Mouse (Mus musculus) lung, embryonic 16.5 days (tissue): ENCODE measurements around the gene Fmnl2. TPM values are rescaled to one million over a fixed set of nuclear protein-coding genes. Genes with fewer than 3 reads are reported as not detected.

Experiments used
- ATAC-seq: fragments of 200-750 bp; cut with Nextera tagmentation; 2 replicates; pipeline ENCODE4 v1.8.0; 2017; ENCODE audit warnings: low read depth, mild to moderate bottlenecking, moderate library complexity
- H3K27ac ChIP-seq: fragments of 300-500 bp; sonication (generic); 2 replicates; pipeline ENCODE4 v1.5.1; 2014; ENCODE audit warnings: mild to moderate bottlenecking, control low read depth, low read length
- H3K27me3 ChIP-seq: fragments of 300-500 bp; sonication (generic); 2 replicates; pipeline ENCODE4 v1.6.1; 2014; ENCODE audit warnings: low read depth, low read length, mixed read lengths; ENCODE audit not compliant: control insufficient read depth, insufficient read depth
- H3K36me3 ChIP-seq: fragments of 300-500 bp; sonication (generic); 2 replicates; pipeline ENCODE4 v1.6.1; 2014; ENCODE audit warnings: low read length; ENCODE audit not compliant: control insufficient read depth, insufficient read depth
- H3K4me1 ChIP-seq: fragments of 300-500 bp; sonication (generic); replicated peaks from 2 replicates; pipeline ENCODE4 v1.6.1; 2014; ENCODE audit warnings: low read length, mixed read lengths; ENCODE audit not compliant: control insufficient read depth, insufficient read depth
- H3K4me2 ChIP-seq: fragments of 300-500 bp; sonication (generic); 2 replicates; pipeline ENCODE4 v1.6.1; 2014; ENCODE audit warnings: low read depth, low read length, control low read depth
- H3K4me3 ChIP-seq: fragments of 300-500 bp; sonication (generic); 2 replicates; pipeline ENCODE4 v1.5.1; 2014; ENCODE audit warnings: mild to moderate bottlenecking, low read length, control low read depth
- H3K9ac ChIP-seq: fragments of 300-500 bp; sonication (generic); 2 replicates; pipeline ENCODE4 v1.6.1; 2014; ENCODE audit warnings: low read length, control low read depth
- H3K9me3 ChIP-seq: fragments of 300-500 bp; sonication (generic); 2 replicates; pipeline ENCODE4 v1.6.1; 2016; ENCODE audit warnings: low read length; ENCODE audit not compliant: control insufficient read depth
- WGBS: fragments of 180-500 bp; shearing (Covaris S2); extraction: QIAGEN DNeasy Blood & Tissue Kit; methylation state at CpG from one replicate; pipeline ENCODE4 v1.1.7; 2014; 5-methylcytosine and 5-hydroxymethylcytosine counted together
- polyA plus RNA-seq: library from polyadenylated mRNA; unstranded; fragments of >200 nt; fragmentation: Nextera tagmentation; extraction: Ambion mirVana; gene quantifications from 2 replicates; pipeline ENCODE4 v1.2.1, GENCODE M21; 2015

The Fmnl2 gene
- polyA plus RNA-seq, 1 experiment from 2014 or later: 2.4 TPM

DNA sequence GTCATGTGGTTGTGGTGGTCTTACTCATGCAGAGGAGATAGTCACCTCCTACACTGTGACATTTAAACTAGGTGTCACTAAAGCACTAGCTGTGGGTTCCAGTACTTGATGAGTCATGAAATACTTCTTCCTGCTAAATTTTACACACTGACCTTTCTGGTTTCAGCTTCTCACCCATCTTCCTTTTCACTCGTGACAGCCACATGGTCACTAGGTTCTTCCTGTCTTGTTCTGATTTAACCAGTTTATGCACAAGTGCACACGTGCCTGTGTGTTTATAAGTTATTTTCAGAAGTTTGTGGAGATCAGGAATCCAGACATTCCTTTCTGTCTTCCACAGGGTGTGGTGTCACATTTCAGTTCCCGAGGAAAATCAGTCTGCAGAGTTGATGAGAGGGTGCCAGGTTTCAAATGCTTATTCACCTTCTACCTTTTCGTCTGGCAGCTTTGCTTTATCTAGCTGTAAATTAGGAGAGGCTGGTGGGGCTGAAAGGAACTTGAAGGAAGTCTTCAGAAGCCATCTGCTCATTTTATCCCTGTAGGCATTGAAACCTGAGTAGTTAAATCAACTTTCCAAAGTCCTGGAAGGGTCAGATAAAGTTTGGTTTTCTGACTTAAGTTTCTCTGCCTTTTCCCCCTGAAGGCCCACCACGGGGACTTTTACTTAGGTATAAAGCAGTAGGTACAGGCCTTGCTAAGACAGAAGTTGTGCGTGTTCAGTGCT, 80.9 kb downstream of the Fmnl2 start:
- no peaks in the 10 kb centered on the region for H3K9me3 ChIP-seq
- H3K4me3 ChIP-seq: no peak overlapping the region
- no peak overlapping the region for H3K9ac ChIP-seq
- H3K4me2 ChIP-seq: no peak overlapping the region
- no peaks in the 10 kb centered on the region for H3K36me3 ChIP-seq
- ATAC-seq: no peak
- no peak overlapping the region for H3K27ac ChIP-seq
- WGBS: 21% methylated on average over 6 of the region's 6 CpGs
- no peaks in the 10 kb centered on the region for H3K27me3 ChIP-seq
- H3K4me1 ChIP-seq: peaks cover 6% of the 10 kb centered on the region

DNA sequence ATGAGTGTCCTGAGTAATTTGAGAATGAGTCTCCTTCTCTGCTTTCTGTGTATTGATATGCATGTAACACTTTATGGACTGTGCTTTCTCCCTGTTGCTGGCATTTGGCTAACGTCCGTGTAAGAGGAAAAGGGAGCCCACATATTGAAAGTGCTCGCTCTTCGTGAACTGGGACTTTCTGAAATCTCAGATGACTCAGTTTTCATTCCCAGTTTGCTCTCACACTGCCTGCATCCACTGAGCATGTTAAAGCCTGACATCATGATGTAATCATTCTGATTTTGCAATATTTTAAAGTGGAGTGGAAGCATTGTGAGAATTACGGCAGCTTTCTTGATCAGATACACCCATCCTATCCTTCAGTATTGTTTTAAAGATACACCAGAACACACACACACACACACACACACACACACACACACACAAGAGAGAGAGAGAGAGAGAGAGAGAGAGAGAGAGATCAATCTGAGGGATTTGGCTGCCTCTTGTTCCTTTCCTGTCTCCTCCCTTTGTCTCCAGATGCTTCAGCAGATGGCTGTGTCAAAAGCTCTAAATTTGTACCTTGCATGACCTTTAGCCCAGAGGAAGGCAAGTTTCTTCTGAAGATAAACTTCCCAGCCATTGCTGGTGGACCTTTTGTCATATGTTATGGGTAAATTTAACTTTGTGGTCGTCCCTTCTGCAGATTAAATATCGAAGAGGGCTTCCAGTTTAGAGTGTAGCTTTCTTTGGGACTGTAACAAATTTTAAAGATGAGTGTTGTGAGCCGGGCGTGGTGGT, 86.2 kb downstream of the Fmnl2 start:
- no peaks in the 10 kb centered on the region for H3K27me3 ChIP-seq
- H3K4me2 ChIP-seq: no peak overlapping the region
- no peak overlapping the region for H3K27ac ChIP-seq
- no peaks in the 10 kb centered on the region; the same call in 1 of the 2 replicates for H3K4me1 ChIP-seq
- no peak overlapping the region for H3K4me3 ChIP-seq
- 73% methylated on average over 9 of the region's 9 CpGs for WGBS
- H3K9me3 ChIP-seq: no peaks in the 10 kb centered on the region
- no peaks in the 10 kb centered on the region for H3K36me3 ChIP-seq
- no peak overlapping the region for H3K9ac ChIP-seq
- no peak for ATAC-seq

DNA sequence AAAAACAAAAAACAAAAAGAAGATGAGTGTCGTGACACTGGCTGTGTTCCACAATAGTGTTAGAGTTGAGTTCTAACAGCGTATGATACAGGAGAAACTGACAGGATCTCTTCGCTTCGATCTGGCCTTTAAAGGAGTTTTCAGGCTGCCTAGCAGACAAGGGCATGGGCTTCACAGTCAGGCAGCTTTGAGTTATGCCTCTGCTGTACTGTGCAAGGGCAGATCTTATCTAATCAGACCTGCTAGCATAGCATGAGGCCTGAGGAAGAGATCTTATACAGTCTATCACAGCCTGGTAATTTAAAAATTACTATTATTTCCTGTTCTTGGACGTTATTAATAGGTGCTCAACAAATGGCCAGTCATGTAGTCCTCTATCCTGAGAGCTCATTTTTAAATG, 86.9 kb downstream of the Fmnl2 start:
- H3K9me3 ChIP-seq: no peaks in the 10 kb centered on the region
- no peak overlapping the region for H3K4me3 ChIP-seq
- no peak overlapping the region for H3K27ac ChIP-seq
- H3K4me2 ChIP-seq: no peak overlapping the region
- H3K36me3 ChIP-seq: no peaks in the 10 kb centered on the region
- no peak overlapping the region for H3K9ac ChIP-seq
- WGBS: 83% methylated on average over 5 of the region's 5 CpGs
- H3K27me3 ChIP-seq: no peaks in the 10 kb centered on the region
- ATAC-seq: no peak
- H3K4me1 ChIP-seq: no peaks in the 10 kb centered on the region

DNA sequence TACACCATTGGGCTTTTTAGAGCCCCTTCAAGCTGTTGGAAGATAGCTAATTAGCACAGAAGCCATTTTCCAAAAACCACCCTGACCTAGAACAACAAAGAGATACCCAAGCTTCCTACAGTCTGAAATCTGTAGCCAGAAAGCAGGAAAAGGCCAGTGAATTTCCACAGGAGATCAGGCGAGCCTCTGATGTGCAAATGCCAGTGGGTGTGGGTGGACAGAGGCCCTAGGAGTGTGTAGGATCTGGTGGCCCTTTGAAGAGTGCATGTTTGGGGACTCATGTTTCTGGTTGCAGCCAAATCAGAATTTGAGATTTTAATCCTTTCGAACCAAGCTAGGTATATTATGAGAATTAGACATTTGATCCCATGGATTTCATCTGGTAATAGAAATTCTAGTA, 88.4 kb downstream of the Fmnl2 start:
- WGBS: 82% methylated on average over 2 of the region's 2 CpGs
- Histone ChIP-seq H3K27me3 (no peaks in the 10 kb centered on the region), H3K27ac (no peak overlapping the region), H3K36me3 (no peaks in the 10 kb centered on the region), H3K4me2 (no peak overlapping the region), H3K4me1 (no peaks in the 10 kb centered on the region), H3K4me3 (no peak overlapping the region), H3K9ac (no peak overlapping the region), H3K9me3 (no peaks in the 10 kb centered on the region)
- no peak for ATAC-seq

DNA sequence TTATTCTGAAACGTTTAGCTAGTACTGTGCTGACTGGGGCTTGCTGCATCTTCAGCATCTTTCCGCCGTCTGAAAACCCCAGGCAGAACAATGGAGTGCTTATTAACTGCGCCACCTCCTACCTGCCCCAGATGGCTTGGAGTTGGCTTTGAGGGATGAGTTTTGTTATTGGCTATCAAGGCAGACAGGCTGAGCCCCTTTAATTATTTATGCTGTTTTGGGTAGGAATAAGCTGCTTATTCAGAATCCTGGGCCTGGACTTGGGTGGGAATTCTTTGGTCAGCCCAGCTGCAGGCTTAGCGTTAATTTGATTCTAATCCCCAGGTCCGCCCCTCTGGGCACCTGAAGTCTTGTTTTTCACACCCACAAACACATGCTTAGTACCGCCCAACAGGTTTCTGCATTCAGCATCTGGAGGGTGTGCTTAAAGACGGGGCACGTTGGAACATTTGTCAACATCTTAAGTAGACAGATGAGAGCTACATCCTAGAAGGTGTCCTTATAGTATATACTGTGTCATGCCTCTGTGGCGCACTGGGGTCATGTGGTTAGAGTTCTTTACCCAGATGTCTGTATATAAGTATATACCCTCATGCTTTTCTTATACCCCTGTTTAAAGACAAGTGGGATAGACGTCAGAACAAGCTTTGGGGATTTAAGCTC, 89.0 kb downstream of the Fmnl2 start:
- Histone ChIP-seq H3K9me3 (no peaks in the 10 kb centered on the region), H3K4me1 (no peaks in the 10 kb centered on the region), H3K9ac (no peak overlapping the region), H3K27ac (no peak overlapping the region), H3K4me2 (no peak overlapping the region), H3K4me3 (no peak overlapping the region), H3K36me3 (no peaks in the 10 kb centered on the region), H3K27me3 (no peaks in the 10 kb centered on the region)
- no peak for ATAC-seq
- 75% methylated on average over 11 of the region's 11 CpGs for WGBS

DNA sequence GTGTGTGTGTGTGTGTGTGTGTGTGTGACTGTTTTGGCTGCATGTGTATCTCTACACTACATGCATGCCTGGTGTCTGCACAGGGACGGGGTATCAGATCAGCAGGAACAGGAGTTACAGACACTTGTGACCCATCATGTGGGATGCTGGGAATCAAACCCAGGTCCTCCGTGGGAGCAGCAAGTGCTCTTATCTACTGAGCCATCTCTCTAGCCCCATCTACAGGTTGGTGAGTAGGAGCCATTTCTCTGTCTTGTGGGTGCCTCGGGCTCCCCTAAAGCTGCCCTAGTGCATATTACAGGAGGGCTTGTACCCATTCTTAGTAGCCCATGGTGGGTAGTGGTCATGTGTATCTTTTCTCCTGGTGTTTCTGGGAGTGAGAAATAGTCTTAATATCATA, 90.7 kb downstream of the Fmnl2 start:
- no peak for ATAC-seq
- Histone ChIP-seq H3K36me3 (no peaks in the 10 kb centered on the region), H3K4me2 (no peak overlapping the region), H3K9ac (no peak overlapping the region), H3K27me3 (no peaks in the 10 kb centered on the region), H3K9me3 (no peaks in the 10 kb centered on the region), H3K4me1 (no peaks in the 10 kb centered on the region), H3K4me3 (no peak overlapping the region), H3K27ac (no peak overlapping the region)
- 87% methylated on average over 3 of the region's 3 CpGs for WGBS

DNA sequence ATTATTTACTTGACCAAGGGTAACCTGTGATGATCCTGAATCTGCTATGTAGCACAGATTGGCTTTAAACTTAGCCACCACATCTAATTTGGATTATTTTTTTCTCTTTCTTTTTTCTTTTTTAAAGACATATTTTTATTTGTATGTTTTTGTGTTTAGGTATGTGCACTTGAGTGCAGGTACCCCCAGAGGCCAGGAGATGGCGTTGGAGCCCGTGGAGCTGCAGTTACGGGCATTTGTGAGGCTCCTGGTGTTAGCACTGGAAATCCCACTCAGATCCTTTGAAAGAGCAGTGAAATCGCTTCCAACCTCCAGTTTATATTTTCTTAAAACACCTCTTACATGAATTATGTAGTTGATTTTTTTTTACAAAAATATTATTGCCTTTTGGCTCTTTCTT, 91.9 kb downstream of the Fmnl2 start:
- no peak for ATAC-seq
- 88% methylated on average over 4 of the region's 4 CpGs for WGBS
- H3K9me3 ChIP-seq: no peaks in the 10 kb centered on the region
- H3K27ac ChIP-seq: no peak overlapping the region
- no peak overlapping the region for H3K4me3 ChIP-seq
- no peak overlapping the region for H3K9ac ChIP-seq
- no peaks in the 10 kb centered on the region for H3K27me3 ChIP-seq
- H3K4me2 ChIP-seq: no peak overlapping the region
- H3K4me1 ChIP-seq: no peaks in the 10 kb centered on the region
- H3K36me3 ChIP-seq: no peaks in the 10 kb centered on the region

DNA sequence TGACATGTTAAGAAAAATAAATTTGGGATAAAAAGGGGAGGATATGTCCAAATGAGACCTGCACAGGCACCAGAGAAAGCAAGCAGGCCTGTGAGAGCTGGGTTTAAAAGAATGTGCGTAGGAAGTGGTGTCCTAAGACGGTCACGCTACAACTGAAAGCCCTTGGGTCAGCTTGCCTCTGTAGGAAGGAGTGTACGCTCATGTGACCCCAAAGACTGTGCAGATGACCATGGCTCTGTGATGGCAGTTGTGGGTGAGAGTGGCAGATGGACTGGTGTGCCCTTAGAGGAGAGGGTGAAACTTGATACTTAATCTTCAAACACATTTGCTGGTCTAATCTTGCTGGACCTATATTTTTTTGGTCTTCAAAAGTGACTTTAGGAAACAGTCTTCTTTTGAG, 92.6 kb downstream of the Fmnl2 start:
- Histone ChIP-seq H3K9ac (no peak overlapping the region), H3K9me3 (no peaks in the 10 kb centered on the region), H3K4me1 (no peaks in the 10 kb centered on the region), H3K4me3 (no peak overlapping the region), H3K4me2 (no peak overlapping the region), H3K36me3 (no peaks in the 10 kb centered on the region), H3K27ac (no peak overlapping the region), H3K27me3 (no peaks in the 10 kb centered on the region)
- 75% methylated on average over 4 of the region's 4 CpGs for WGBS
- no peak for ATAC-seq

DNA sequence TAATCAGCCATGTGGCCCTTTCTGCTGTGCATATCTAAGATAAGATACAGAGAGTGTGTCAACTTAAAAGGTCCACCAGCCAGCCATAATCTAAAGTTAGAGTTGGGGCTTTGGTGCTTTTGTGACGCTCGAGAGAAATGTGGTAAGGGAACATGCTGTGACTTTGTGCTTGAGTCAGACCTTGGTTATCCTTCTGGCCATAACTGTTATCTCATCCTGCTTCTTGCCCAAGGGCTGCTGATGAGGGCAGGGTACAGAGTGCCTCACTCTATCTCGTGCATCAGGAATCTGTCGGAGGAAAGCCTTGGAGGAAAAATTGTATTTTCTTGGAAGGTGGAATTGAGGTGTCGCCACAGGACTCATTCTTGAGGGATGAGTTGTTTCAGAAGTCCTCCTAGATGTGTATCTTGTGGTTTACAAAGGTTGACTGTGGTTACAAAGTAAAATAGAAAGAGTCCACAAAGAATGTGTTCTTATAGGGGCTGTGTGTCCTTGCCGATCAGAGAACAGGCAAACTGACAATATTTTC, 94.6 kb downstream of the Fmnl2 start:
- Histone ChIP-seq H3K4me2 (no peak overlapping the region), H3K27ac (no peak overlapping the region), H3K36me3 (no peaks in the 10 kb centered on the region), H3K9me3 (no peaks in the 10 kb centered on the region), H3K27me3 (no peaks in the 10 kb centered on the region), H3K9ac (no peak overlapping the region), H3K4me1 (no peaks in the 10 kb centered on the region), H3K4me3 (no peak overlapping the region)
- no peak for ATAC-seq
- WGBS: 64% methylated on average over 6 of the region's 6 CpGs
